Mouse (Mus musculus) erythroblast, embryonic 14.5 days (primary cell): Measurements from ENCODE around the gene Csnk1g2. TPM values are rescaled to one million over a fixed set of nuclear protein-coding genes. Genes with fewer than 3 reads are reported as not detected.

Experiments
- H3K27me3 ChIP-seq: 2 replicates; pipeline ENCODE4 v1.6.1; 2012; ENCODE audit warnings: inconsistent platforms; ENCODE audit not compliant: control insufficient read depth
- H3K36me3 ChIP-seq: 2 replicates; pipeline ENCODE4 v1.6.1; 2012; ENCODE audit warnings: mild to moderate bottlenecking, inconsistent platforms; ENCODE audit not compliant: control insufficient read depth
- H3K4me1 ChIP-seq: 2 replicates; pipeline ENCODE4 v1.6.1; 2012; ENCODE audit warnings: inconsistent platforms; ENCODE audit not compliant: control insufficient read depth
- H3K4me3 ChIP-seq: replicated peaks from 2 replicates; pipeline ENCODE3; 2012; ENCODE audit warnings: moderate library complexity, mild to moderate bottlenecking, inconsistent platforms
- H3K9me3 ChIP-seq: 2 replicates; pipeline ENCODE4 v1.6.1; 2012; ENCODE audit warnings: low read length, inconsistent platforms, mixed read lengths; ENCODE audit not compliant: control insufficient read depth
- GATA1 ChIP-seq: IDR thresholded peaks from 2 replicates; pipeline ENCODE4 v1.6.1; 2012; ENCODE audit warnings: low read length, inconsistent platforms, mixed read lengths
- TAL1 ChIP-seq: IDR thresholded peaks from 3 replicates; pipeline ENCODE4 v1.6.1; 2012; ENCODE audit warnings: low read length, inconsistent platforms, mixed read lengths
- polyA plus RNA-seq: library from polyadenylated mRNA; stranded (reverse); fragments of >175 nt; gene quantifications from 2 replicates; pipeline ENCODE4 v1.2.3, GENCODE M21; 2012

The Csnk1g2 gene
- polyA plus RNA-seq, 1 experiment = 33.9 TPM

DNA sequence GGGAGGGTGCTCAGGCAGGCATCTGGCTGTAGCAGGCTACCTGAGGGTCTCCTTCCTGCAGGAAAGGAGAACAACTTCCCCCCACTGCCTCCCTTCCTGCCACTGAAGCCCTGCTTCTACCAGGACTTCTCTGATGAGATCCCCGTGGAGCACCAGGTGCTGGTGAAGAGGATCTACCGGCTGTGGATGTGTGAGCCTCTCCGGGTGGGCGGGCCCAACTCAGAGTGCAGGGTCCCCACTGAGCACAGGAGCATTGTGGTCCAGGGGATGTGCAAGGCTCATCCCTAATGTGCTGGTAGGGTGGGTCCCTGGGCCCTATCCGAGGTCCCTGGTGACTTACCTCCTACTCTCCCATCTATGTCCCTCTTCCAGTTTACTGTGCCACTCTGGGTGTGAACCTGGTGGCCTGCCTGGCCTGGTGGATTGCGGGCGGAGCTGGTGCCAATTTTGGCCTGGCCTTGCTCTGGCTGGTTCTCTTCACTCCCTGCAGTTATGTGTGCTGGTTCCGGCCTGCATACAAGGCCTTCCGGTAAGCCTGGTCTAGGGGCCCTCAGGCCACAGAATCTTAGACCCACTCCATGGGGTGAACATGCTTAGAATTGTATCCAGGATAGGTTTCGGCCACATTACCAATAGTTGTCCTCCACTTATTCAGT lies 13.2 kb upstream of the Csnk1g2 start:
- Histone ChIP-seq H3K27me3 (no peaks in the 10 kb centered on the region), H3K4me3 (no peak overlapping the region), H3K9me3 (peaks cover 7% of the 10 kb centered on the region), H3K4me1 (peaks cover 71% of the 10 kb centered on the region), H3K36me3 (peaks cover 97% of the 10 kb centered on the region)
- TF ChIP-seq TAL1 = no peak
- TF ChIP-seq GATA1 = no peak

DNA sequence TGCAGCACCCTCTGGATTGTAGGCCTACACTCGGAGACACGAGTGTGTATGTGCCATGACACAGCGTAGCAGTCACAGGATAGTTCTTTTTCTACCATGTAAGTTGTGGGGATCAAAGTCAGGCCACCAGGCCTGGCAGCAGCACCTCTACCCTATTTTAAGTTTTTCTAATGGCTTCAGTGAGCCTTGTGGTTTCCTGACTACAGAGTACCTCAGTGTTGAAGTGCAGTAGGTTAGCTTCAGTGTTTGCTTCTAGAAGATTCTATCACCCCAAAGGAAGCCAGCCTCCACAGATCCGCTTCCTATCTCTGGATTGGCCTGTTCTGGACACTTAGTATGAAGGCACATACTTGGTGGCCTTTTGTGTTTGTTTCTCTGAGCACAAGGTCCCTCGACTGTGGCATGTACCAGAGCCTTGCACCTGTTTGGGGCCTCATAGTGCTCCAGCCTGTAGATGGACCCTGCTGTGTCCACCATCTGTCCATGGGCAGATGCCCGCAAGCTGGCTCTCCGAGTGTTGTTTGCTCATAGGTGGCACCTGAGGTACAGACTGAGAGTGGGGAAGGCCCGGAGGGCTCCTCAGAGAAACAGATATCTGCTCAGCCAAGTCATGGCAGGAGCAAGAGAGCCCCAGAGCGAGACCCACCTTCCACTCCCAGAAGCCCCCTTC lies 12.4 kb upstream of the Csnk1g2 start:
- Histone ChIP-seq H3K4me3 (no peak overlapping the region), H3K36me3 (peaks cover 97% of the 10 kb centered on the region), H3K9me3 (peaks cover 7% of the 10 kb centered on the region), H3K27me3 (no peaks in the 10 kb centered on the region), H3K4me1 (peaks cover 62% of the 10 kb centered on the region)
- TF ChIP-seq GATA1 = no peak
- TF ChIP-seq TAL1 = no peak

DNA sequence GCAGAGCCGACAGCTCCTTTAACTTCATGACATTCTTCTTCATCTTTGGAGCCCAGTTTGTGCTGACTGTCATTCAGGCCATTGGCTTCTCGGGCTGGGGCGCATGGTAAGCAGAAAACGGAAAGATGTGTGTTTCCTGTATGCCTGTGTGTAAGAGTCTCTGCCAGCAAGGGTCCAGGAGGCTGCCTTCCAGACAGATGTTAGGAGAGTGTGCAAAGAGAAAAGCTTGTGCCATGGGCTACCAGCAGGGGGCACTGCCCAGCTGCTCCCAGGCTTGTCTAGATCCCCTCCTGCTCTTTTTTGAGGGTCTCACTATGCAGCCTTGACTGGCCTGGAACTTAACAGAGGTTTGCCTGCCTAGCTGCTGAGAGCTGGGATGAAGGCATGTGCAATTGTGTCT lies 11.6 kb upstream of the Csnk1g2 start:
- H3K36me3 ChIP-seq = peaks cover 99% of the 10 kb centered on the region
- no peak overlapping the region for H3K4me3 ChIP-seq
- H3K27me3 ChIP-seq = no peaks in the 10 kb centered on the region
- peaks cover 7% of the 10 kb centered on the region for H3K9me3 ChIP-seq
- TF ChIP-seq GATA1 = no peak
- no peak for TF ChIP-seq TAL1
- H3K4me1 ChIP-seq = peaks cover 60% of the 10 kb centered on the region

DNA sequence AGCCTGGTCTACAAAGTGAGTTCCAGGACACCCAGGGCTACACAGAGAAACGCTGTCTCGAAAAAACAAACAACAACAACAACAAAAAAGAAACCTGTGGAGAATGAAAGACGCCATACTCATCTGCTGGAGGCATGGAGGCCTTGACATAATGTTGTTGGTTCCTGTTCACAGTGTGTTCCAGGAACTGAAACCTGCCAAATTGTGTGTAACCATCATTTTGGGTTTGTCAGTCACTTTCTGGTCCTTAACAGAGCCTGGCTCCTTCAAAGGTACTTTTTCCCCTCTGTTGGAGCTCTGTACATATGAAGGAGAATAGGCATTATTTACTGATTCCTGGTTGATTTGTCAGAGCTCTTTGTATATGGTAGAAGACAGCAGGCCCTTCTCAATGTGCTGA lies 10.7 kb upstream of the Csnk1g2 start:
- Histone ChIP-seq H3K36me3 (peaks cover 97% of the 10 kb centered on the region), H3K9me3 (peaks cover 1% of the 10 kb centered on the region; the same call in 1 of the 2 replicates), H3K4me3 (no peak overlapping the region), H3K27me3 (no peaks in the 10 kb centered on the region), H3K4me1 (peaks cover 53% of the 10 kb centered on the region)
- no peak for TF ChIP-seq TAL1
- no peak for TF ChIP-seq GATA1

DNA sequence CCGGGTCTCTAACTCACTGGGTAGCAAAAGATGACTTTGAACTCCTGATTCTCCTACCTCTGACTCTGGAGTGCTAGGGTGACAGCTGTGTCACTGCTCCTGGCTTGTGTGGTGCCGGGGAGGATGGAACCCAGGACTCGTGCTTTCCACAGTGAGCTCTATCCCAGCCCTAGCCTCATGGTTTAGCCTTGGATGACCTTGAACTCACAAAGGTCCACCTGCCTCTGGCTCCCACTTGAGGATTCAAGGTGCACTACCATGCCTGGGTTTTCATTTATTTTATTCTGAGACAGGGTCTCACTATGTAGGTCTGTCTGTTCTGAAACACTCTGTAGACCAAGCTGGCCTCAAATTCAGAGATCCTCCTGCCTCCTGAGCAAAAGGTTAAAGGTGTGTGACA lies 8.8 kb upstream of the Csnk1g2 start:
- peaks cover 39% of the 10 kb centered on the region for H3K4me1 ChIP-seq
- H3K27me3 ChIP-seq = no peaks in the 10 kb centered on the region
- TF ChIP-seq GATA1 = no peak
- TF ChIP-seq TAL1 = no peak
- H3K9me3 ChIP-seq = no peaks in the 10 kb centered on the region
- no peak overlapping the region for H3K4me3 ChIP-seq
- peaks cover 78% of the 10 kb centered on the region for H3K36me3 ChIP-seq

DNA sequence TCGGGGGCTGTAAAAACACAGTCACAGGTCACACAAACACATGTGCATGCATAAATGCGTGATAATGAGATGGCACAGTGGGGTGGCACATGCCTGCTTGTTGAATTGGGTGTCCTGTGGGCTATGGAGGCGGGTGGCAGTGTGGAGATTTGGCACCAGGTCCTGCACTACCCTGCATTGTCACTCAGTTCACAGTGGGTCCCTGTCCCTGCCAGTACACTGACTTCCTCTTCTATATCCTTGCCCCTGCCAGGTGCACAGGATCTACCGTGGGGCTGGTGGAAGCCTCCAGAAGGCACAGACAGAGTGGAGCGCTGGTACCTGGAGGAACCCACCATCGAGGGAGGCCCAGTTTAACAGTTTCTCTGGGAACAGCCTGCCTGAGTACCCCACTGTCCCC lies 8.3 kb upstream of the Csnk1g2 start:
- H3K4me3 ChIP-seq = no peak overlapping the region
- H3K27me3 ChIP-seq = no peaks in the 10 kb centered on the region
- no peaks in the 10 kb centered on the region for H3K9me3 ChIP-seq
- H3K36me3 ChIP-seq = peaks cover 72% of the 10 kb centered on the region
- H3K4me1 ChIP-seq = peaks cover 33% of the 10 kb centered on the region
- no peak for TF ChIP-seq GATA1
- no peak for TF ChIP-seq TAL1

DNA sequence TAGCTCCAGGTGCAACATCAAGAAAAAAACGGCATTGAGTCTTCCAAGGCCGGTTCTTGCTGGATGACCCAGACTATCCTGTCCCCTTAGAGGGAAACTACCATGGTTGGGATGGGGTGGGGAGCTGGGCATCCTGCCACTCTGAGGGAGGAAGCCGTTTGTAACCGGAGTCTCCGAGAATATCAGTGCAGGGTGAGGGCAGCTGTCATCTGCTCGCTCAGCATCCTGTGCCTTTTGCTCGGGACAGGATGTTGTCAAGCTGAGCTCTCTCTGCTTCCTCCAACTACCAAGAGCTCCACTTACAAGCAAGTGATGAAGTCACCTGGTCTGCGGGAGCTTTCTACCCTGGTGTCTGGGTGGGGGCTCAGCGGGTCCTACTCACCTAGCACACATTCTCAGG lies 4.5 kb upstream of the Csnk1g2 start:
- Histone ChIP-seq H3K36me3 (peaks cover 35% of the 10 kb centered on the region), H3K4me3 (no peak overlapping the region), H3K27me3 (no peaks in the 10 kb centered on the region), H3K9me3 (no peaks in the 10 kb centered on the region), H3K4me1 (peaks cover 41% of the 10 kb centered on the region)
- TF ChIP-seq TAL1 = no peak
- TF ChIP-seq GATA1 = no peak

DNA sequence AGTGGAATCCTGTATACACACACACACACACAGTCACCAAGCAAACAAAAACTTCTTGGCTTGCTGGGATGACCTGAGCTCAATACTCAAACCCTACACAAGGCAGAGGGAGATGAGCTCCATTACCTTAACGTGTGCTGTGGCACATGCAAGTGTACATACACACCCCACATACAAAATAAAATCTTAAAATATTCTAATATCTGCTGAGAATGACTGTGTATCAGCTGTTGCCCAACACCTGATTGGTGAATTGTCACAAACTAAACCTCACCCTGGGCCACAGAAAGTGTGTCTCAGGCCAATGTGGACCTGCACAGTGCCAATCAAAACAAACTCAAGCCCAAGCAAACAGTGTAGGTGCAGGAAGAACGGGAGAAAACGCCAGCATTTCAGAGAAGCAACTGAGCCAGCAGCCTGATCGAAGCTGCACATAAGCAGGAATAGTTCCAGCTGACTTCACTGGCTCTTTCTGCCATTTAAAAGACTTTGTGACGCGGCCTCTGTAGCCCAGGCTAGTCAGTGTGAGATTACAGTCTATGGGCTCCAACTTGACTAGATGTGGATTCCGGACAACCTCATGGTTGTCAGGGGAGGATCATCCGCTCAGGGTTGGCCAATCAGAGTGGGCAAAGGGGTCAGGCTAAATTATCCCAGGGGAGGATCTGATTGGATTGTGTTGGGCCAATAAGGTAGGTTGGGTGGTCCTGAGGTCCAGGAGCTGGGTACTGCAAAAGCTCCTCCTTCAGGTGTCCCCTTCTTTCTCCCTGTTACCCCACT lies 3.0 kb upstream of the Csnk1g2 start:
- TF ChIP-seq TAL1 = no peak
- no peak for TF ChIP-seq GATA1
- H3K27me3 ChIP-seq = no peaks in the 10 kb centered on the region
- H3K36me3 ChIP-seq = peaks cover 29% of the 10 kb centered on the region
- H3K4me3 ChIP-seq = no peak overlapping the region
- H3K9me3 ChIP-seq = no peaks in the 10 kb centered on the region
- peaks cover 54% of the 10 kb centered on the region for H3K4me1 ChIP-seq

DNA sequence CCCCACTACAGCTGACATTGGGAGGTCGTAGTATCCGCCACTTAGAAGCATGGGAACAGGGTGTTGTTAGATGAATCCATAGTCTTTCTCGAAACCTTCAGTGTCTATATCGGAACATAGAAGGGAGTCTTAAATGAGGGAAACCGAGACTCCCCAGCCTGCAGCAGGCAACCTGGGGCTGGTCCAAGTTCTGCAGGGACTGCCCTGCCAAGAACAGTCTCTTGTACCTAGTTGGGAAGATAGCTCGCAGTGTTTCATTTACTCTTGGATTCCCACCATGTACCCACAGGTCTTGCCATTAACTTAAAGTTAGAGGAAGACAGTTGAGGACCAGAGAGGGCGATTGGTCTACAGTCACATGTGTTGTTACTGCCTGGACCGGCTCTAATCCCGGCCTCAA lies 2.3 kb upstream of the Csnk1g2 start:
- Histone ChIP-seq H3K4me1 (peaks cover 61% of the 10 kb centered on the region), H3K9me3 (no peaks in the 10 kb centered on the region)
- TF ChIP-seq TAL1 = no peak

More for the DNA sequence above, 2.3 kb upstream of the Csnk1g2 start:
- H3K27me3 ChIP-seq = no peaks in the 10 kb centered on the region
- no peak overlapping the region for H3K4me3 ChIP-seq
- H3K36me3 ChIP-seq = peaks cover 29% of the 10 kb centered on the region
